Mouse (Mus musculus): ENCODE measurements around the gene Dennd1a.

The Dennd1a gene

DNA sequence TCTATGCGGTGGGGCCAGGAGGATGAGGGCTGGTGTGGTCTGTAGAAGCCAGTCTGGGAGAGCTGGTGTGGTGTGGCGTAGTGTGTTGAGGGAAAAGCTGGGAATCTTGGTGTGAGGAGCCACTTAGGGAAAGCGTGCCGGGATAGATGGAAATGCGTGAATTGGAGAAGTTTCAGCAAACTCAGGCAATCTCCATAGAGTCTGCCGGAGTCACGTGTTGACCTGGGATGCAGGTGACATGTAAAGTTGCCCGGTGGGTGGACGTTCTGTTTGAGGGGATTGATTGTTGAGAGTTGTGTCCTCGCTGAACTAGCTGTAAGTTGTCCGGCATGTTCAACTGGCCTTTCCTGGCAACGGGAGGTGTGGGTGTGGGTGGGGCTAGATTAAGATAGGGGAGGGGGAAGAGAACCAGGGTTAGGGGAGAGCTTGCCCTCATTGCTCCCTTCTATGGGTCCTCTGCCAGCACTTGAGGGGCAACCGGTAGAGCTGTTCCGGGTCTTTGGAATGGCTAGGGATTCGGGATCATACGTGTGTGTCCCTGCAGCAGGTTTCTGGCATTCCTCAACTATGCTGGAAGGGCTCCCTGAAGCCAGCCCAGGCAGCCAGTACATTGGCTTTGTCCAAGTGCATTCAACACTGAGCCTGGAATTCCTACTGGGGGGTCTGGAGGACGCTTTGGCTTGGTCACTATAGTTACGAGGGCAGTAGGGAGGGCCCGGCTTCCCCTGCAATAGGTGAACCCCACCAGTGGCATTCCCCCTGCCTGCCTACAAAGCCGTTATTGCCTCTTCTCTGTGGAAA lies 510.4 kb downstream of the Dennd1a start:
- no peak for DNase-seq (ENCODE audit: low read depth, low spot score)

DNA sequence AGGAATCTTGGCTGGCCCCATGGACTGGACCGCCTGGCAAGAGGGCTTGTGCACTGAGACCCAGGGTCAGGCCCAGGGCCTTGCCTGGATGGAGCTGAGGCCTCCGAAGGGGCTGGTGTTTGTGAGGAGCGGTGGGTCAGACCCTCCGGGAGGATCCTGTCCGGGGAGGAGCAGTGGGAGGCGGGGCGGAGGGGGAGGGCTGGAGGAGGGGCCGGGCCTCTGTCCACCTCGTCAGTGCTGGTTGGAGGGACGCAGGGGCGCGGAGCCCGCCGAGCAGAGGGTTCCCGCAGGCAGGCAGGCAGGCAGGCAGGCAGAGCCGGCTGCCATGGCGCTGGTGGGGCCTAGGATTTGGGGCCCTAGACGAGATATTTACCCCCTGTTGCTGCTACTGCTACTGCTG lies 511.2 kb downstream of the Dennd1a start, which contains the start of gene Crb2:
Gene Crb2, plus strand, starts transcription at position 234 of the 400 bp plus-strand sequence.
- DNase-seq (ENCODE audit: low read depth, low spot score) = no peak

DNA sequence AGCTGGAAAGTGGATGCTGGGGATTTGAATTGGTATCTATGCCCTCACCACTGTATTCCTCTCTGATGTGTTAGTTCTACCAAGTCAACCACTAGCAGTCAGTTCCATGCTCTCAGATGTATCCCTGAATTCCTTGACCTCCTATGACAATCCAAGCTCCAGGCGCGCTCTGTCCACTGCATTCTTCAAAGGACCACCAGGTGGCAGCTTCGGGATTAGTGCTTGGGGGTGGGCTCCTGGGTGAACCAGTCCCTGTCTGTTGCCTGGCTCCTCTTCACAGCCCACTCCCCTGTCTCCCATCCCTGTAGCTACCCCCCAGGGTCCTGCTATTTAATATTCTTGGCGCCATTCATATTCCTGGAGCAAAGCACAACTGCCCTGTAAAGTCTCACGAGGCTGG lies 512.6 kb downstream of the Dennd1a start:
- no peak for DNase-seq (ENCODE audit: low read depth, low spot score)

DNA sequence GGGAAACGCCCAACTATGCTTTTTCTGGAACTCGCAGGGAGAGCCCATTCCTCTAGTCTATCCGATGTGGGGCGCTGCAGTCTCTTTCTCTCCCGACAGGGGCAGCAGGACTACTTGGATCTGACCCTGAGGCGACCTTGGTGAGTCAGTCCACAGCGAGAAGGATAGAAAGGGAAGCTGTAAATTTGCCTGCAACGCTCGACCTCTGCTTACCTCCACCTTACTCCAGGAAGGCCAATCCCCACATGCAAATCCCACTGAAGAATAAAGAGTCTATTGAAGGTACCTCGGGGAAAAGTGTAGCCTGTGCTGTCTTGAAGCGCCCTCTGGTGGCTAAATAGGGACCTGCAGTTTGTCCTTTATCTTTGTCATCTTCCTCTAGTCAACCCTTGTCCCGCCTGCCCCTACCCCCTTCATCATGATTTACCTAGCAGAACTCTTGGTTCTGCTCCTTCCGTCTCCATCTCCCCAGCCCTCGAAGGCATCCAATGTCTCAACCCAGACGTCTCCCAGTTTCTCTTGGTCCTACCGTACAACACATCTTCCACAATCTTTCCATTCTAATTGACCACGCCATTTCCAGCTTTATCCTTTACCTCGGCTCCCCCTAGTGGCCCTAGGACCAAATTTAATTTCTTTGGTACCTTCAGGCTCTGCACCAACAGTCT lies 515.4 kb downstream of the Dennd1a start:
- peak; percentile 77 for DNase-seq (ENCODE audit: low read depth, low spot score)

DNA sequence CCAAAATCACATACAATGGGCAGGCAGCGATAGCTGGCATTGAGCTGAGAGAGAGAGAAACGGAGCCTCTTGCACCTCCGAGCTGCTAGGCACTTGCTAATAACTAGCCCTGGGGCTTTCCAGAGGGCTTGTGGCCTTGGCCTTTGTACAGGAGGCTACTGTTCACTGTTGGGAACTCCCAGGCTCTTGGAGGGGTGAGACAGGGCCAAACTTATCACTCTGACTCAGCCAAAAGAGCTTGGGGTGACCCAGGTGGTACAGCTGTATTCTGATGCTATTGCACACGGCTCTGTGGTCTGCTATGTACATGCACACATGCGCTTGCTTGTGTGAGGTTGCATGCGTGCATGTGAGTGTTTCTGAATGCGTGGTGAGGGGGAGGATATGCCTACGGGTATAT lies 517.4 kb downstream of the Dennd1a start:
- DNase-seq (ENCODE audit: low read depth, low spot score) = no peak

DNA sequence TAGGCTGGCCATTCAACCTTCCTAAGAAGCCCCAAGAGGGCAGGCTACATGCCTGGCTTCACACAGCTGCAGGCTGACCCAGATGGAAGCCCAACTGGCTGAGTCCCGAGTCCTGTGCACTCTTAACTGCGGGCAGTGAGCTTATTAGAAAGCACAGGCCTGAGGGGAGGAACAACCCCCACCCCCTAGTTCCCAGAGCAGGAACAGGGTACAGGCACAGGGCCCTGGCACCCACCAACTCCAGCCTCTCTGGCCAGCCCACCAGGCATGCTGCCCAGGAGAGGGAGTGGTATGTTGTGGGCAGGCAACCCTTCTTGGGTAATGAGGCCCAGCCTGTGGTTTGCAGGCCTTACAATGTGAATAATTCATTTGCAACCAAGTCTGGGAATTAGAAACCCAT lies 518.3 kb downstream of the Dennd1a start:
- no peak for DNase-seq (ENCODE audit: low read depth, low spot score)

DNA sequence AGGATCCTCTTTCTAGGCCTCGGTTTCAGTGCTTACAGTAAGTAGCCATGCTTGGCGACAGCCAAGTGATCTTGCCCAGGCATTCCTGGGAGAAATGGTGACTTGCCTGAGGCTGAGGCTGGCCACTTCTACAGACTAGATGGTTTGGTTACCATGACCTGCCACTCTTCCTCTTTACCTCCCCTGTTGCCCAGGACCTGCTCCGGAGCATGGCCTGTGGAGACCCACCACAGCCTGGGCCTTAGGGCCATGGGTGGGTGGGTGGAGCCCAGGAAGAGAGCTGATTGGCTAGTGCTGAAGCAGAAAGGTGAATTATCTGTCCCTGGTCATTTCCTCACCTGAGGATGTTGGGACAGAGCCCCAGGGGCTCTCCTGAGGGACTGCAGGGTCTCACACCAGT lies 519.5 kb downstream of the Dennd1a start:
- DNase-seq (ENCODE audit: low read depth, low spot score) = no peak

DNA sequence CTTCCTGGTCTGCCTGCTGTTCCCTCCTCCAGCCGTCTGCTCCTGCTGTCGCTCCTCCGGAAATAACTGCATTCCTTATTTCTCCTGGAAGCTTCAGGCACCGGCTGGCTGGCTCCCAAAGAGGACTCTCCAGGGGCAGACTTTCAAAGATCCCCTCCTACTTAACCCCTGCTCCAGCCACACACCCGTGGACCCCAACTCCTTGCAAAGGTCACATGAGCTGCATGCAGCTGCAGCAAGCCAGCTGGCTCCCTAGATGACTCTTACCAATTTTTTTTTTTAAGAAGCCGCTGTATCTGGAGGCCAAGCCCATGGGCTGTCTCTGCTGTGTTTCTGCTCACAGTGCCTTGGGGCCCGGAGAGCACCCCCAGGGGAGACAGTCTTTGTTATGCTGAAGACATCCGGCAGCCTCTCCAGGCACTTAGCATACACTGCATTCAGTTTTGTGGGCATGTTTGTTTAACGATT lies 520.1 kb downstream of the Dennd1a start:
- no peak for DNase-seq (ENCODE audit: low read depth, low spot score)

DNA sequence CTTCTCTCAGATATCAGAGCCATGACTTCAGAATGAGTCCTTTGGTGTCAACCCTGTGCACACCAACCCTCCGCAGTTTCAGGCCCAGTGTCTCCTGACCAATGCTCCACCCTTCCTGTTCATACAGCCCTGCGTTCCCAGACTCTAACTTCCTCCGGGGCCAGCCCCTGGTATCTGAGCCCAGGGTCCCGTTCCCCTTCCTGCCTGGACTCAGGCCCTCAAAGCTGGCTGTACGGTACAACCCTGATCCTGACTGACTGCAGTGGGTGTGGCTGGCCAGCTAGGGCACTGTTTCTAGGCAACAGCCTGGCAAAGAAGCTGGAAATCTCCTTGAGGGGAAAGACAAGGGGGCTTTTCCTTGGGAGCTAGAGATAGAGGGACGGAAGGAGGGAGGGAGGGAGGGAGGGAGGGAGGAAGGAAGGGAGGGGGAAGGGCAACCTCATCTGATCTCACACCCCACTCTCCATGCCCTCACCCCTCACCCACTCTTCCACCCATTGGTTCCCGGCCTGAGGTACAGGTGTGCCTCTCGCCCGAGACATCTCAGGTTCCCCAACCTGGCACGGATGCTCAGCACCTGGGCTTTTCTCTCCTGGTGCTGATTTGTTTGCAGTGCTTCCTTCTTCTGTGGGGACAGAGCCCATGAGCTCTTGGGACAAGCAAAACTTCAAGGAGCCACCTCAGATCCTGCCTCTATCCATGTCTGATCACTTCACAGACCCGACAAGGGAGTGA lies 521.0 kb downstream of the Dennd1a start:
- no peak for DNase-seq (ENCODE audit: low read depth, low spot score)

DNA sequence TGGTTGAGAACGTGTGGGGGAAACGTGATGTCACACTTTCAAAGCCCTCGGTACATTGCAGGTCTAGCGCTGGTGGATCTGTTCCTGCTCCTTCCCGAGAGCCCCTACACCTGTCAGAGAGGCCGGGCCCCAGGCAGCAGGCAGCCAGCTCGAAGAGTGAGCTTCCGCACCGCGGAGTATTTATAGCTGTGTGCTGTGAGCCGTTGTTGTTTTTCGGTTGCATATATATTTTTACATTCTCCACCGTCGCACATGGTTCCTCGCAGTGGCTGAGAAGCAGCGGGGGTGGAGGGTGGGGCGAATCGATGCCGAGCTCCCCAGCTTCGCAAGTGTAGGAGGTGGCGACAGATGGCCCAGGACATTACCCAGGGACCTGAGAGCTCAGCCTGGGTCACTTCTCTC lies 522.1 kb downstream of the Dennd1a start:
- no peak for DNase-seq (ENCODE audit: low read depth, low spot score)

DNA sequence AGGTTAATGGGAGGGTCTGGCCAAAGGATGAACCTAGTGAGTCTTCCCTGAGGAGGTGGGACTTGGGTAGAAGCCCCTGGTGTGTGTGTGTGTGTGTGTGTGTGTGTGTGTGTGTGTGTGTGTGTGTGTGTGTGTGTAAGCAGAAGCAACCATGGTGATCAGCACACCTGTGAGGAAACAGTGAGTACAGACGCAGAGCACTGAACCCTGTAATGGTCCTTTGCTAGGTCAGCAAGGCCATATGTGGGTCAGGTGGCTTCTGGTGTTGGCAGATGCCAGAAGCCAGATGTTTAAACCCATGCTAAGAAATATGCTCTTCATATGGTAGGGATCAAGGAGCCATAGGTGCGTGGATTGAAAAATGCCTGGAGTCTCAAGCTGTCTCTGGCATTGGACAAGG lies 522.7 kb downstream of the Dennd1a start:
- DNase-seq (ENCODE audit: low read depth, low spot score) = no peak

DNA sequence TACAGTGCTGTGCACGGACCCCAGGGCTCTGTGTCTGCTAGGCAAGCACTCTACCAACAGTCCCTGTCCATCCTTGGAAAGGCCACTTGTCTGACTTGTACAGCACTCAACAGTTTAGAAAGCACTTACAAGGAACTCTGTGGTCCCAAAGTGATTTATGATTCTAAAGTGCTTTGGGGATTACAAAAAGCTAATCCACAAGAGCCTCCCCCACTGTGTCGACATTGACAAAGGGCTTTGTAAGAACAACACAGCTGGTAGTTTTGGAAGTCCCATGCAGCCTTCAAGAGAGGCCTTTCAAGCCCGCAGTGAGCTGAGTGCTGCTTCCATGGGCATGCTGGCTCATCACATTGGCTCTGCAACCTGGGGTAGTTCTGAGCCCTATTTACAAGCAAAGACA lies 523.6 kb downstream of the Dennd1a start:
- DNase-seq (ENCODE audit: low read depth, low spot score) = no peak

DNA sequence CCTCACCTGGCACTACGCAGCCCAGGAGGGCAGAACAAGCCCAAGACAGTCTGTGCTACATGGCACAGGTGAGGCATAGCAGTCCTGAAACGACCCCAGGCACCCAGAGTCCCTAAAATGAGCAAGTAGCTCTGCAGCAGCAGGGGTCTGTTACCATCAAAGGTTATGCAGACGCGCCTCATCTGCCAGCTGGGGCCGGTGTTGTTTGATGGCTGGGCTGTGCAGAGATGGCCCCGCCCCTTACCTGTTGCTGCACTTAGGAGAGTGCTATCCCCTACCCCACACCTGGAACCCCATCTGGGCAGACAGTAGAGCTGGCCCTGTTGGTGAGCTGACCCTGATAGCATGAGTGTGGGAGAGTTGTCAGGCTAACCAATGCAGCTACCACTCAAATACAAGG lies 526.6 kb downstream of the Dennd1a start:
- no peak for DNase-seq (ENCODE audit: low read depth, low spot score)

DNA sequence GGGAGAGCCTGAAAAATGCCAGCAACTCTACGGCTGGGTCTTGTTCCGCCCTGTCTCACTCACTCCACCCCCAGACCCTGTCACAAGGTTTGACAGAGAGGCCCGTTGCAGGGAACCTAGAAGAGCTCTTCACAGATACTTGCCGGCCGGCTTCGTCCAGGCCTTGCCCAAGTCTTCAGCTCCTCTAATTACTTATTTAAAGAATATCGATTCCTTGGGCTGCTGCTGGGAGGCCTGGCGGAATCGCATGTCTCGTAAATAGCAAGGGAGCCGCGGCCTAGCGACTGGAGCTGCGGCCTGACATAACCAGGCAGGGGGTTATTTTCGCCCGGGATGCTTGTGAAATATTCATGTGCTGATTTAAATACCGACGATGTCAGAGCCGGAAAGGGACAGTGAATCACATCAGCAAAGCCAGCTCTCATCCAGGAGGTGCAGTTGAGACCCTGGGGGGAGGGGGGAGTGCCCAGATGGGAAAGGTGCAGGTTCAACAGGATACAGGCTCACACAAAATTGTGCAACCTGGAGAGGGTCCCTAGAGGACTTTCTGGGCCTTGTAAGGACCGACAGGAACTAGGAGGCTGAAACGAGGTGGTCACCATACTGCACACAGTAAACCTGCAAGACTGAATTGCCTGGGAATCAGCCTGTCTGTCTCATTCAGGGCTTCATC lies 528.7 kb downstream of the Dennd1a start:
- DNase-seq (ENCODE audit: low read depth, low spot score) = no peak

DNA sequence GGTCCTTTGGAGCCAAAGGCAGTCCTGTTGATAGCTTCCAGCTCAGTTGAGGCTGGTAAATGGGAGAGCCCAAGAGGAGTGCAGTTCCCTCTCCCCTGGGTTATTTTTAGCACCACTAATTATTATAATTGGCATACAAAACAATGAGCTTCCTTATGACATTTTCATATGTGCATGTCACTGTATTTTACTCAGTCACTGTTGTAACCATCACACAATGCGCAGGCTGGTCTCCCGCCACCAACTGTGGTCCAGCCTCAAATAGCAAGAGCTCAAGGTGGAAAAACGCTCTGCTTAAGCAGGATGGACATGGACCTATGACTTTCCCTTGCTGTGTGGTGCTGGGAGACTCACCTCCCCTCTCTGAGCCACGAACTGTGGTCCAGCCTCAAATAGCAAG lies 529.4 kb downstream of the Dennd1a start:
- no peak for DNase-seq (ENCODE audit: low read depth, low spot score)

DNA sequence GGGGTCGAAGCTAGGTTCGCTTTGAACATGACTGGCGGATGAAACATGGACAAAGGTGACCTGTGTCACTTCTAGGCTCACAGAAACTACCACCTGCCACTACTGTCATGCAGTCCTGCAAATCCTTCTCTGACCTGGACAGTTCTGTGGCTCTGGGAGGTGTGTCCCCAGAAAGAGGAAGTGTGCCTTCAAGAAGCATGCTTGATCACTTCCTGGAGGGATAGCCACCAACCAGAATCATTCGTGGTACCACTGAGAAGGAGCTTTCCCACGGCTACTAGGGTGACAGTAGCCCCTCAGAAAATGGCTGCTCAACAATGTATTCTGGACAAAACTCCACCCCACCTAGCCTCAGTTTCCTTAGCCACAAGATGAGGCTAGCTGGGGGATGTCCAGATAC lies 530.2 kb downstream of the Dennd1a start:
- DNase-seq (ENCODE audit: low read depth, low spot score) = no peak

DNA sequence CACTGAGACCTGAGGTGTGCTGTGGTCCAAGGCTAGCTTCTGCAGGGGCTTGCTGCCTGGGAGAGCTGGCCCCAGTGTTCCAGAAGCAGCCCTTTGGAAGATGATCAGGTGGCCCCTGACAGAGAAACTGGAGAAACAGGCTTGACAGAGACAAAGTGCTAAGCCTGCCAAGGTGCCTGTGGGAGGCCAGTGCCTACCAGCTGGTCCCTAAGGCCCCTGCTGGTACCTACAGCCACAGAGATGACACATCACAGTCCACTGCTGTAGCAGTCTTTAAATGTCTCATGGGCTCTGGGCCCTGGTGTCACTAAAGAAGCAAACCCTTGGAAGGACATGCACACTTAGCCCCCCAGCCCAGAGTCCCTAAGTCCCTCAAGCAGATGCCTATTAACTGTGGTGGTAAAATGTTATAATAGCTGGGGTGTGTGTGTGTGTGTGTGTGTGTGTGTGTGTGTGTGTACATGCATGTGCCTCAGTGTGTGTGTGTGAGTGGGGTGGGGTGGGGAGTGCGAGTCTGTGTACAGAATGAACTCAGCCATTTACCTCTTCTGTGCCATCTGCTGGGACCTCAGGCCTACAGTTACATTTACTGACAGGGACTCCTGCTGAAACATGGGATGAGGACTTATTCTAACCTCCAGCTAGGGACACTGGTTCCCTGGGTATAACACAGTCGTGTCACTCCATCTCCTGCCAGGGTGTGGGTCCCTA lies 530.8 kb downstream of the Dennd1a start:
- no peak for DNase-seq (ENCODE audit: low read depth, low spot score)

DNA sequence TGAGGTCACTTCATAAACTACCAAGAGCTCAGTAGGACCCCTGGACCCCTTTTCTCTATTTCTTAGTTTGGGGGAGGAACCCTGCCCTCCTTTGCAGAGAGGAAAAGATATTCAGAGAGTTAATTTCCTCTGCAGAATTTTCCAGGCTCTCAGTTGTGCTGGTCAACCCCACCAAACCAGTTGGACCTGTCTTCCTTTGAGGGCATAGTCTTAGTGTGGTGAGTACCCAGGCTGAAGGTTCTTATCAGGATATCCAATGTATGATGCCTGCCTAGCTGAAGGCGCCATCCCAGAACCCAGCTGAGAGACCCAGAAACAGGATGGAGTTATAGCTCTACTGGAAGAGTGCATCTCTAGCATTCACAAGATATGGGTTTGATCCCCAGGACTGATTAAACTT lies 536.1 kb downstream of the Dennd1a start:
- no peak for DNase-seq (ENCODE audit: low read depth, low spot score)

DNA sequence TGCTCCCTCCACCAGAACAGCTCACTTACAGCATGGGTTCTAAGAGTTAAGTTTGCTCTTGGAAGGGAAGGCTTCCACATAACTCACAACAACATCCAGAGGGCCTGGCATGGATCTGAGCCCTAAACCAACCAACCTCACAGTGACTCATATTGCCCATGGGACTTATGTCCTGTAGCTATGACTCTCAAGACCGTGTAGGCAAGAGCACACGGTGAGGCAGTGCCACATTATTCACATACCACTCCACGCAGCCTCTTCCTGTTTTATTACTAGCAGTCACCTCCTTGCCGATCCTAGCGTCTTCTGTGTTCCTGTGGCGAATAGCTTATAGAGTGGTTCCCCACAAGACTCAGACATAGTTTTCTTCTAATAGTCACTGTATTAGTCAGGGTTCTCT lies 537.9 kb downstream of the Dennd1a start:
- DNase-seq (ENCODE audit: low read depth, low spot score) = no peak

Measured in brain, embryonic 18.5 days (tissue).